Mouse (Mus musculus) E14TG2a.4 (cell line): ENCODE results near the gene Nkx2-3.

ENCODE experiments used
- CTCF ChIP-seq: conservative IDR thresholded peaks from 2 replicates; pipeline ENCODE4 v1.5.1; 2014; ENCODE audit warnings: low read length
- POU5F1 ChIP-seq: IDR thresholded peaks from 2 replicates; pipeline ENCODE4 v1.6.1; 2014; ENCODE audit warnings: low read length, borderline replicate concordance

GRCm38 (mm10) chr19:43612051-43612450 lies at the start of gene Nkx2-3:
- TF ChIP-seq CTCF = no peak
- TF ChIP-seq POU5F1 = no peak
